Comparison of ENCODE assay signal across 8 mouse cellular contexts in the genomic region with DNA sequence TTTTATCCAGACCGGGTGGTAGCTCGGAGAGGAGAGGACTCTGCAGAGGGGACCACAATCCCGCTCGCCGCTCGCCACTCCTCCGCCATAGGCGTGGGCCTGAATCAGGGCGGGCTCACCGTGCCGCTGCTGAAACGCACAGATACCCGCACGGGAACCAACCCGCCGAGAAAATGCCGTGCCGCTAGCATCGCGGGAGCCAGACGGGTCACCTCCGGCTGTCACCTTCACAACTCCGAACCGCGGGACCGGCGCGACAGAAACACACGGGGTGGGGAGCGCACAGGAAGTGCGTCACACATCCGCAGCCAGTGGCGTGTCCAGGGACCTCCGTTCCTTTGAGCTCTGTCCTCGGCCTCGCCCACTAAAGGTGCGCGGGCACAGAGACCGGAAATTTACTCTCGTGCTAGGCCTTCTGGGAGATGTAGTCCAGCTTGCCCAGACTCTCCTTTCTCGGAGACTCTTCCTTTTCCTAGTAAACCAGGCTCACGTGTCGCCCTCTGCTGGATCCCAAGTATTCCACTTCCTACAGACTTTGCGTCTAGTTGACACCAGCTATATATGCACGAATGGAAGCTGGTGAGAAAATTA. TPM values are rescaled to one million over a fixed set of nuclear protein-coding genes. Genes with fewer than 3 reads are reported as not detected.
DNase-seq lines count a peak whose midpoint lies in the region; ATAC-seq and TF ChIP-seq lines count a peak whose summit lies in the region.

Gene Ndufv1, minus strand, starts transcription at position 375 of the 591 bp plus-strand sequence.

- peak within 1 kb of the TSS; percentile 87 for H3K4me3 ChIP-seq in embryonic facial prominence, embryonic 13.5 days
- H3K4me3 ChIP-seq in kidney, adult 2 months (ENCODE audit: insufficient read depth, low read depth, low read length), result peak within 1 kb of the TSS; percentile 64
- H3K4me3 ChIP-seq in limb, embryonic 12.5 days (replicated peaks), result peak within 1 kb of the TSS; percentile 89
- H3K4me3 ChIP-seq in midbrain, embryonic 15.5 days, result peak within 1 kb of the TSS; percentile 91
- H3K4me3 ChIP-seq in spleen, adult 2 months (ENCODE audit: extremely low read depth, insufficient read depth, insufficient read length), result peak within 1 kb of the TSS; percentile 84

- under 1% methylated on average over 45 of the region's 45 CpGs for WGBS in embryonic facial prominence, embryonic 13.5 days
- WGBS in kidney, adult 2 months, result under 1% methylated on average over 45 of the region's 45 CpGs
- under 1% methylated on average over 45 of the region's 45 CpGs for WGBS in limb, embryonic 12.5 days
- under 1% methylated on average over 45 of the region's 45 CpGs for WGBS in midbrain, embryonic 15.5 days
- under 1% methylated on average over 45 of the region's 45 CpGs for WGBS in spleen, adult 2 months

- peak within 1 kb of the TSS; percentile 85 for H3K9ac ChIP-seq in embryonic facial prominence, embryonic 13.5 days
- H3K9ac ChIP-seq in limb, embryonic 12.5 days (replicated peaks), result peak within 1 kb of the TSS; percentile 67
- H3K9ac ChIP-seq in midbrain, embryonic 15.5 days, result peak within 1 kb of the TSS; percentile 91

- peaks cover 11% of the 10 kb centered on the region for H3K4me1 ChIP-seq in embryonic facial prominence, embryonic 13.5 days
- peaks cover 8% of the 10 kb centered on the region; the same call in 1 of the 2 replicates for H3K4me1 ChIP-seq in kidney, adult 2 months (ENCODE audit: control insufficient read depth, insufficient read depth, low read length)
- peaks cover 10% of the 10 kb centered on the region; the same call in 1 of the 2 replicates for H3K4me1 ChIP-seq in limb, embryonic 12.5 days (replicated peaks)
- peaks cover 14% of the 10 kb centered on the region for H3K4me1 ChIP-seq in midbrain, embryonic 15.5 days
- peaks cover 9% of the 10 kb centered on the region; the same call in 1 of the 2 replicates for H3K4me1 ChIP-seq in spleen, adult 2 months (ENCODE audit: control insufficient read depth, insufficient read depth, insufficient read length)

- H3K9me3 ChIP-seq in embryonic facial prominence, embryonic 13.5 days, result no peaks in the 10 kb centered on the region
- no peaks in the 10 kb centered on the region for H3K9me3 ChIP-seq in limb, embryonic 12.5 days
- no peaks in the 10 kb centered on the region for H3K9me3 ChIP-seq in midbrain, embryonic 15.5 days

- peak within 1 kb of the TSS; percentile 72 for H3K4me2 ChIP-seq in embryonic facial prominence, embryonic 13.5 days
- H3K4me2 ChIP-seq in limb, embryonic 12.5 days, result peak within 1 kb of the TSS; percentile 67
- H3K4me2 ChIP-seq in midbrain, embryonic 15.5 days, result peak within 1 kb of the TSS; percentile 60

- H3K27ac ChIP-seq in embryonic facial prominence, embryonic 13.5 days, result 0 out of 2 replicates have a peak within 1 kb of the TSS, but pooled peaks have one; percentile 12
- peak within 1 kb of the TSS; percentile 62 for H3K27ac ChIP-seq in kidney, adult 2 months (ENCODE audit: insufficient read depth, low read depth, low read length)
- no peak within 1 kb of the TSS for H3K27ac ChIP-seq in limb, embryonic 12.5 days
- peak within 1 kb of the TSS; percentile 83 for H3K27ac ChIP-seq in midbrain, embryonic 15.5 days
- H3K27ac ChIP-seq in spleen, adult 2 months (ENCODE audit: insufficient read depth, low read length), result peak within 1 kb of the TSS; percentile 82

- peak; percentile 59 for TF ChIP-seq POLR2A in kidney, adult 2 months (IDR thresholded peaks at IDR 0.05; ENCODE audit: low read depth, low read length)
- peak; percentile 72 for TF ChIP-seq POLR2A in spleen, adult 2 months (IDR thresholded peaks at IDR 0.05; ENCODE audit: low read depth, low read length)

- peak; percentile 95 for DNase-seq in 3134 (ENCODE audit: extremely low read depth, insufficient read length, low spot score)
- DNase-seq in adrenal gland, postnatal 36 days, result peak; percentile 96 to 97
- peak; percentile 97 to 99 for DNase-seq in heart, adult 18-20 months
- peak; percentile 99 for DNase-seq in kidney, adult 2 months
- DNase-seq in spleen, adult 2 months (ENCODE audit: low read depth in 1 of 2, low spot score in 2 of 2), result peak; percentile 92

- TF ChIP-seq CTCF in kidney, adult 2 months (conservative IDR thresholded peaks at IDR 0.05; ENCODE audit: insufficient read depth, insufficient read length, low read depth, low read length), result peak; percentile 94
- TF ChIP-seq CTCF in spleen, adult 2 months (IDR thresholded peaks at IDR 0.05; ENCODE audit: extremely low read depth, insufficient read depth, insufficient read length, insufficient replicate concordance), result peak; percentile 11; the same call in 1 of the 2 replicates

- H3K27me3 ChIP-seq in embryonic facial prominence, embryonic 13.5 days, result no peaks in the 10 kb centered on the region
- no peaks in the 10 kb centered on the region for H3K27me3 ChIP-seq in kidney, adult 2 months (replicated peaks; ENCODE audit: control insufficient read depth, insufficient read depth, low read length)
- no peaks in the 10 kb centered on the region for H3K27me3 ChIP-seq in limb, embryonic 12.5 days
- no peaks in the 10 kb centered on the region for H3K27me3 ChIP-seq in midbrain, embryonic 15.5 days (replicated peaks)
- H3K27me3 ChIP-seq in spleen, adult 2 months (ENCODE audit: control insufficient read depth, insufficient read depth, low read length), result no peaks in the 10 kb centered on the region

- peaks cover 31% of the 10 kb centered on the region for H3K36me3 ChIP-seq in embryonic facial prominence, embryonic 13.5 days
- peaks cover 2% of the 10 kb centered on the region for H3K36me3 ChIP-seq in kidney, adult 2 months (ENCODE audit: control insufficient read depth, insufficient read depth, low read length)
- H3K36me3 ChIP-seq in limb, embryonic 12.5 days, result peaks cover 35% of the 10 kb centered on the region
- peaks cover 18% of the 10 kb centered on the region; the same call in 1 of the 2 replicates for H3K36me3 ChIP-seq in midbrain, embryonic 15.5 days (replicated peaks)
- H3K36me3 ChIP-seq in spleen, adult 2 months (ENCODE audit: control insufficient read depth, insufficient read depth, low read length), result peaks cover 13% of the 10 kb centered on the region

- peak; percentile 99 for ATAC-seq in embryonic facial prominence, embryonic 13.5 days (ENCODE audit: insufficient number of reproducible peaks, insufficient read depth, low FRiP score, low TSS enrichment, low read depth)
- peak; percentile 99 for ATAC-seq in limb, embryonic 12.5 days (ENCODE audit: insufficient number of reproducible peaks, insufficient read depth, low FRiP score, low TSS enrichment, low read depth)
- peak; percentile 99 for ATAC-seq in midbrain, embryonic 15.5 days (replicated peaks)

RNA-seq across cellular contexts. Expression of gene Ndufv1, which starts in this region (rescaled TPM):
- total RNA-seq in adrenal gland, postnatal 36 days (2021), result 100 to 1,000 TPM; 355 to 381 TPM
- polyA plus RNA-seq in embryonic facial prominence, embryonic 13.5 days (2015; fragmentation: Nextera tagmentation; extraction: Ambion mirVana), result 178 and 206 TPM in 2 replicates
- 1,000 to 10,000 TPM; 1,128 to 1,150 TPM for total RNA-seq in heart, adult 18-20 months (2021)
- 471 and 532 TPM in 2 replicates for polyA plus RNA-seq in kidney, adult 2 months (2012; rRNA removed)
- polyA plus RNA-seq in limb, embryonic 12.5 days (2016; fragmentation: Nextera tagmentation; extraction: Ambion mirVana), result 180 and 201 TPM in 2 replicates
- 229 and 239 TPM in 2 replicates for polyA plus RNA-seq in midbrain, embryonic 15.5 days (2015; fragmentation: Nextera tagmentation; extraction: Ambion mirVana)
- polyA plus RNA-seq in spleen, adult 2 months (2012; rRNA removed), result 65.5 and 71.3 TPM in 2 replicates
